Mouse (Mus musculus): Measurements from ENCODE around the gene Gm10358.

DNA sequence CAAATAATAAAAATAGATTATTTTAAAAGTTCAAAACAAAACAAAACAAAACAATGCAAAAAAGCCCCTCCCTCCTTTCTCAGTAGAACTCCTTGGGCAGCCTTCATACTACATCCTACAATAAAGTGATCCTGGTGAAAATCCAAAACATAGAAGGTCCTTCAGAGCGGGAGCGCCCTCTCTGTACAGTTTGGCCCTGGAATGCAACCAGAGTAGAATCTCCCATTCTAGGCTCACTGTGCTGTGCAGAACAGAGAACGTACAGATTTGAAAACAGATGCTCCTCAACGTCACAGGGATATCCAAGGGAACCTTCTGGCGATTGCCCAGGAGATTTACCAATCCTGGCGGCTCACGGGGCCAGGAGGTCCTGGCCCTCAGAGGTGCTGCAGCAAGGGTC, 42.0 kb upstream of the Gm10358 start, which contains the start of gene Iqcm:
- TF ChIP-seq CTCF (IDR thresholded peaks at IDR 0.05; ENCODE audit: control insufficient read depth, insufficient read depth, insufficient read length) (no peak), MAX (IDR thresholded peaks at IDR 0.05) (no peak), MYOD1 (IDR thresholded peaks at IDR 0.05; ENCODE audit: control insufficient read depth, insufficient read length, low read depth) (no peak), CEBPB (IDR thresholded peaks at IDR 0.05; ENCODE audit: low read depth) (no peak)

Data from C2C12 (cell line).